9 mouse cellular contexts compared by ENCODE assay signal in the genomic region with DNA sequence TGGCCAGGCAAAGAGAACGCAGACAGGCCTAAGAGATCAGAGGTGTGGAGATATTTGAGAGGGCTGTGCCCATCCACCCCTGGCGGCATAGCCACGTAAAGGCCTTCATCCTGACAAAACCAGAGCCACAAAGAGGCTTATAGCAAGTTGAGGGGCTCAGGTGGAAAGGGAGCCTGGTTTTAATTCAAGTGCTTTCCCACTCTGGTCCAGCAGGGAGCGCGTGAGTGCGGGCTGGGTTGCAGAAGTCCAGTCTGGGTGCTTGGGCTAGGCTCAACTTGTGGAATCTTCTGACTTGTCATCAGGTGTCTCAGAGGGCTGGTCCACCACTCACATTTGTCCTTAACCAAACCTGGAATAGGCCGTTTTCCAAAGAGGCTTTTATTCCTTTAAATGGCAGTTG. TPM values are rescaled to one million over a fixed set of nuclear protein-coding genes. Genes with fewer than 3 reads are reported as not detected.
DNase-seq lines count a peak whose midpoint lies in the region; ATAC-seq and TF ChIP-seq lines count a peak whose summit lies in the region.
"Had no signal": no experiment of that assay in that cellular context is flagged by ENCODE, and none has a peak within 500 bp of the region (broad histone marks: within the 10 kb centered on the region; RNA-seq: fewer than 3 reads in every experiment).

No protein-coding gene starts in this region.

- H3K4me1 ChIP-seq in forebrain, embryonic 12.5 days, result peaks cover 6% of the 10 kb centered on the region
- no peaks in the 10 kb centered on the region for H3K4me1 ChIP-seq in kidney, adult 2 months (ENCODE audit: control insufficient read depth, insufficient read depth, low read length)
- no peaks in the 10 kb centered on the region for H3K4me1 ChIP-seq in liver, embryonic 14.5 days (replicated peaks; ENCODE audit: control insufficient read depth in 2 of 2, insufficient read depth in 2 of 2, low read length in 1 of 2)

- peak; percentile 72 for DNase-seq in ovary, postnatal 10 days (ENCODE audit: low spot score)
- no peak for DNase-seq in ovary, adult 18-20 months (ENCODE audit: low spot score)
- peak; percentile 68 for DNase-seq in brain, embryonic 14.5 days (ENCODE audit: low read depth)
- DNase-seq in kidney, adult 2 months, result peak; percentile 62
- peak in 2 of 3 experiments; percentile 12 to 14 for DNase-seq in liver, embryonic 14.5 days (ENCODE audit: low read depth in 3 of 3, low spot score in 3 of 3)
- DNase-seq in retina, postnatal 1 day, result peak; percentile 69
- peak; percentile 69 for DNase-seq in urinary bladder, postnatal 14 days (ENCODE audit: low spot score)

- peak; percentile 82 for TF ChIP-seq CTCF in brain, embryonic 14.5 days (IDR thresholded peaks at IDR 0.05; ENCODE audit: borderline replicate concordance, extremely low read depth, insufficient read depth, insufficient read length)
- peak; percentile 68 for TF ChIP-seq CTCF in kidney, adult 2 months (conservative IDR thresholded peaks at IDR 0.05; ENCODE audit: insufficient read depth, insufficient read length, low read depth, low read length)
- TF ChIP-seq CTCF in liver, embryonic 14.5 days (IDR thresholded peaks at IDR 0.05; ENCODE audit: low read depth), result peak; percentile 77

- H3K4me3 ChIP-seq in forebrain, embryonic 12.5 days (replicated peaks), result no peak overlapping the region
- H3K4me3 ChIP-seq in kidney, adult 2 months (ENCODE audit: insufficient read depth, low read depth, low read length), result no peak overlapping the region
- H3K4me3 ChIP-seq in liver, embryonic 14.5 days (ENCODE audit: insufficient read depth in 1 of 2, low read depth in 2 of 2, low read length in 2 of 2), result no peak overlapping the region
- H3K4me3 ChIP-seq: heart, embryonic 13.5 days had no signal

- TF ChIP-seq EP300 in liver, embryonic 14.5 days (IDR thresholded peaks at IDR 0.05; ENCODE audit: low read depth), result no peak

- H3K4me2 ChIP-seq in forebrain, embryonic 12.5 days, result no peak overlapping the region
- no peak overlapping the region for H3K4me2 ChIP-seq in liver, embryonic 14.5 days (ENCODE audit: low read depth)
- H3K4me2 ChIP-seq: heart, embryonic 13.5 days had no signal

- no peak overlapping the region for H3K9ac ChIP-seq in forebrain, embryonic 12.5 days
- no peak overlapping the region for H3K9ac ChIP-seq in liver, embryonic 14.5 days (replicated peaks)
- H3K9ac ChIP-seq: heart, embryonic 13.5 days had no signal

- no peak for TF ChIP-seq POLR2A in brain, embryonic 14.5 days (IDR thresholded peaks at IDR 0.05; ENCODE audit: borderline replicate concordance, extremely low read depth, insufficient read depth, insufficient read length, poor library complexity, severe bottlenecking)
- no peak for TF ChIP-seq POLR2A in kidney, adult 2 months (IDR thresholded peaks at IDR 0.05; ENCODE audit: low read depth, low read length)

- WGBS in forebrain, embryonic 12.5 days, result 15% methylated on average over 7 of the region's 7 CpGs
- 13% methylated on average over 7 of the region's 7 CpGs for WGBS in kidney, adult 2 months
- WGBS in liver, embryonic 14.5 days (ENCODE audit: insufficient replicate concordance), result 10% methylated on average over 7 of the region's 7 CpGs

- no peaks in the 10 kb centered on the region for H3K36me3 ChIP-seq in forebrain, embryonic 12.5 days (replicated peaks)
- H3K36me3 ChIP-seq in kidney, adult 2 months (ENCODE audit: control insufficient read depth, insufficient read depth, low read length), result no peaks in the 10 kb centered on the region
- no peaks in the 10 kb centered on the region for H3K36me3 ChIP-seq in liver, embryonic 14.5 days (replicated peaks; ENCODE audit: control insufficient read depth, insufficient read depth, low read depth)
- H3K36me3 ChIP-seq: heart, embryonic 13.5 days had no signal

- no peak overlapping the region for H3K27ac ChIP-seq in forebrain, embryonic 12.5 days
- no peak overlapping the region for H3K27ac ChIP-seq in kidney, adult 2 months (ENCODE audit: insufficient read depth, low read depth, low read length)
- no peak overlapping the region for H3K27ac ChIP-seq in liver, embryonic 14.5 days
- H3K27ac ChIP-seq: heart, embryonic 13.5 days had no signal

- H3K9me3 ChIP-seq in forebrain, embryonic 12.5 days, result no peaks in the 10 kb centered on the region
- no peaks in the 10 kb centered on the region for H3K9me3 ChIP-seq in liver, embryonic 14.5 days (ENCODE audit: control insufficient read depth, low read length)
- H3K9me3 ChIP-seq: heart, embryonic 13.5 days had no signal

- ATAC-seq in forebrain, embryonic 12.5 days (ENCODE audit: low FRiP score), result peak; percentile 55; the same call in 1 of the 2 replicates
- ATAC-seq in liver, embryonic 14.5 days (ENCODE audit: insufficient read depth), result no peak

- peaks cover 43% of the 10 kb centered on the region for H3K27me3 ChIP-seq in forebrain, embryonic 12.5 days
- H3K27me3 ChIP-seq in kidney, adult 2 months (replicated peaks; ENCODE audit: control insufficient read depth, insufficient read depth, low read length), result no peaks in the 10 kb centered on the region
- H3K27me3 ChIP-seq in liver, embryonic 14.5 days (ENCODE audit: control insufficient read depth, insufficient read depth, low read length), result peaks cover 33% of the 10 kb centered on the region

RNA-seq across cellular contexts. Expression of a gene that starts 1.7 kb away (rescaled TPM):
- polyA plus RNA-seq in brain, embryonic 14.5 days (2012; rRNA removed), result 10.4 and 16.4 TPM in 2 replicates
- polyA plus RNA-seq in forebrain, embryonic 12.5 days (2016; fragmentation: Nextera tagmentation; extraction: Ambion mirVana), result 1.8 and 2.8 TPM in 2 replicates
- 0.11 and 0.24 TPM in 2 replicates for polyA plus RNA-seq in kidney, adult 2 months (2012; rRNA removed)
- polyA plus RNA-seq in liver, embryonic 14.5 days (2012; rRNA removed), result 0.04 TPM in 1 of 2 replicates, not detected in the other
- not detected in 2 replicates for polyA plus RNA-seq in liver, embryonic 14.5 days (2014; fragmentation: Nextera tagmentation; extraction: Ambion mirVana)
- polyA plus RNA-seq: heart, embryonic 13.5 days had no signal

RNA-seq across cellular contexts. Expression of a gene that starts 56.8 kb away (rescaled TPM):
- polyA plus RNA-seq in brain, embryonic 14.5 days (2012; rRNA removed), result 81.0 and 89.3 TPM in 2 replicates
- 41.8 and 43.2 TPM in 2 replicates for polyA plus RNA-seq in forebrain, embryonic 12.5 days (2016; fragmentation: Nextera tagmentation; extraction: Ambion mirVana)
- 20.0 and 23.0 TPM in 2 replicates for polyA plus RNA-seq in kidney, adult 2 months (2012; rRNA removed)
- polyA plus RNA-seq in liver, embryonic 14.5 days (2012; rRNA removed), result 8.1 and 11.9 TPM in 2 replicates
- 18.5 and 20.2 TPM in 2 replicates for polyA plus RNA-seq in liver, embryonic 14.5 days (2014; fragmentation: Nextera tagmentation; extraction: Ambion mirVana)
